Mouse (Mus musculus): ENCODE results near the gene Erich6b. TPM values are rescaled to one million over a fixed set of nuclear protein-coding genes. Genes with fewer than 3 reads are reported as not detected.

Gene Erich6b
- total and polyA plus RNA-seq, 3 experiments, result not detected

DNA sequence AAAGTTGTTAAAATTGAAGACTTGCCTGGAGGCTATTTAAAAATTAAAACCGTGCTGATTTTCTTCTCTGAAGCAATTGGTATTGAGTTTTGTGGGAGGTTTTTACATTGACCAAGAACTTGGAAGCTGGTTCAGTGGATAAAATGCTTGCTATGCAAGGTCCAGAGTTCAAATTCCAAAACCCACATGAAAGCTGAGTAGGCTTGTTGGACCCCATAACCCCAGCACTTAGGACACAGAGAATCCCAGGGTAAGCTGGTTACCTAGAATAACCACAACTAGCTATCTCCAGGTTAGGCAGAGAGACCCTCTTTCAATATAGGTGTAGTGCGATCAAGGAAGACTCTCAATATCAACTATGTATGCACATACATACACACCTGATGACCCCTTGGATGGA is 32.9 kb upstream of the Erich6b start:
- Histone ChIP-seq H3K27me3 (replicated peaks) (no peaks in the 10 kb centered on the region), H3K4me2 (ENCODE audit: insufficient read depth, low read depth, poor library complexity, severe bottlenecking) (no peak overlapping the region), H3K9ac (ENCODE audit: insufficient read depth, low read depth) (no peak overlapping the region), H3K36me3 (replicated peaks in 1 of 2; ENCODE audit: control insufficient read depth in 1 of 2, insufficient read depth in 1 of 2, low read length in 1 of 2) (no peaks in the 10 kb centered on the region), H3K4me1 (ENCODE audit: control insufficient read depth in 1 of 2, insufficient read depth in 2 of 2) (peaks cover 4 to 11% of the 10 kb centered on the region in 2 experiments; a peak in 3 of 4 replicates), H3K4me3 (replicated peaks in 1 of 3; ENCODE audit: low read depth in 2 of 3, low read length in 2 of 3, poor library complexity in 1 of 3) (no peak overlapping the region), H3K27ac (ENCODE audit: insufficient read depth, low read depth) (no peak overlapping the region), H3K79me2 (replicated peaks; ENCODE audit: control insufficient read depth, extremely low read depth, insufficient read depth, poor library complexity, severe bottlenecking) (no peaks in the 10 kb centered on the region), H3K9me3 (replicated peaks; ENCODE audit: low read length) (no peaks in the 10 kb centered on the region)
- no peak for DNase-seq (ENCODE audit: extremely low read depth)
- TF ChIP-seq ETS1 (conservative IDR thresholded peaks at IDR 0.05; ENCODE audit: low read depth, low read length), result no peak
- no peak for TF ChIP-seq JUND (conservative IDR thresholded peaks at IDR 0.05; ENCODE audit: low read depth, low read length)
- no peak for TF ChIP-seq SMC3 (IDR thresholded peaks at IDR 0.05; ENCODE audit: low read depth, low read length)
- TF ChIP-seq MXI1 (IDR thresholded peaks at IDR 0.05; ENCODE audit: low read depth, low read length), result no peak
- no peak for TF ChIP-seq IRF4 (IDR thresholded peaks at IDR 0.05; ENCODE audit: low read depth, low read length)
- TF ChIP-seq RAD21 (IDR thresholded peaks at IDR 0.05; ENCODE audit: low read depth, low read length), result no peak
- TF ChIP-seq EP300 (IDR thresholded peaks at IDR 0.05; ENCODE audit: low read length), result no peak
- TF ChIP-seq JUN (IDR thresholded peaks at IDR 0.05; ENCODE audit: insufficient read depth, low read depth, low read length), result no peak
- TF ChIP-seq ZMIZ1 (IDR thresholded peaks at IDR 0.05; ENCODE audit: low read depth, low read length), result no peak
- no peak for TF ChIP-seq NELFE (IDR thresholded peaks at IDR 0.05; ENCODE audit: low read depth, low read length)
- TF ChIP-seq PAX5 (IDR thresholded peaks at IDR 0.05; ENCODE audit: low read length), result no peak
- no peak for TF ChIP-seq ZNF384 (IDR thresholded peaks at IDR 0.05; ENCODE audit: low read depth, low read length)
- TF ChIP-seq NRF1 (IDR thresholded peaks at IDR 0.05; ENCODE audit: low read depth, low read length), result no peak
- TF ChIP-seq POLR2A (IDR thresholded peaks at IDR 0.05; ENCODE audit: low read depth, low read length), result no peak
- no peak for TF ChIP-seq CHD2 (IDR thresholded peaks at IDR 0.05; ENCODE audit: low read length)
- no peak for TF ChIP-seq ZC3H11A (IDR thresholded peaks at IDR 0.05; ENCODE audit: low read depth, low read length)
- dilution Hi-C loops (cut with MboI; ENCODE audit: extremely low pct_ligation_motif_present, extremely low pct_unique_long_range_greater_than_20kb, low sequenced_read_pairs) (no loop called here), in situ Hi-C loops (cut with MboI; ENCODE audit: low pct_ligation_motif_present, low pct_unique_long_range_greater_than_20kb, low sequenced_read_pairs) (no loop called here)

DNA sequence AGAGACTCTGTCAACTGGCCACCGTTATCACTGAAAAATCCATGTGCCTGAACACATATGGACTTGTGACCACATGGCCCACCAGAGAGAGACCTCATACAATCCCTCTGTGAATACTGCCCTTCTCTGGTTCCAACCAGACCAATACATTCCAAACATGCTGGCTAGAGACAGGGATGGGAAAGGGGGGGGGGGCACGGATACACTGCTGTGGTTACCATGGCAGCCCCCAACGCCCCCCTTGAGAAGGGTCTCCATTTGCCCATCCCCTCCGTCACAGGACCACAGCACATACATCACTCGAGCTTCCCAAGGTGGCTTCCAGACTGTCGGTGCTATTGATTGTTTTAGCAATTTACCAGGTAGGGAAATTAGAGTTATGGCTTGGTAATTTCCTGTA is 25.7 kb upstream of the Erich6b start:
- H3K9ac ChIP-seq (ENCODE audit: insufficient read depth, low read depth), result no peak overlapping the region

More for the DNA sequence above, 25.7 kb upstream of the Erich6b start:
- dilution Hi-C loops (cut with MboI; ENCODE audit: extremely low pct_ligation_motif_present, extremely low pct_unique_long_range_greater_than_20kb, low sequenced_read_pairs), result no loop called here
- Histone ChIP-seq H3K79me2 (replicated peaks; ENCODE audit: control insufficient read depth, extremely low read depth, insufficient read depth, poor library complexity, severe bottlenecking) (no peaks in the 10 kb centered on the region), H3K9me3 (replicated peaks; ENCODE audit: low read length) (no peaks in the 10 kb centered on the region), H3K4me3 (replicated peaks in 1 of 3; ENCODE audit: low read depth in 2 of 3, low read length in 2 of 3, poor library complexity in 1 of 3) (no peak overlapping the region), H3K27me3 (replicated peaks) (peaks cover 1% of the 10 kb centered on the region), H3K4me1 (ENCODE audit: control insufficient read depth in 1 of 2, insufficient read depth in 2 of 2) (peaks cover 0 to 8% of the 10 kb centered on the region in 2 experiments; a peak in 1 of 4 replicates), H3K4me2 (ENCODE audit: insufficient read depth, low read depth, poor library complexity, severe bottlenecking) (no peak overlapping the region), H3K36me3 (replicated peaks in 1 of 2; ENCODE audit: control insufficient read depth in 1 of 2, insufficient read depth in 1 of 2, low read length in 1 of 2) (no peaks in the 10 kb centered on the region), H3K27ac (ENCODE audit: insufficient read depth, low read depth) (no peak overlapping the region)
- in situ Hi-C loops (cut with MboI; ENCODE audit: low pct_ligation_motif_present, low pct_unique_long_range_greater_than_20kb, low sequenced_read_pairs), result no loop called here
- no peak for DNase-seq (ENCODE audit: extremely low read depth)
- TF ChIP-seq HCFC1 (IDR thresholded peaks at IDR 0.05; ENCODE audit: low read depth, low read length), result no peak
- TF ChIP-seq NELFE (IDR thresholded peaks at IDR 0.05; ENCODE audit: low read depth, low read length), result no peak
- no peak for TF ChIP-seq MAX (IDR thresholded peaks at IDR 0.05; ENCODE audit: low read length)
- TF ChIP-seq BHLHE40 (IDR thresholded peaks at IDR 0.05; ENCODE audit: low read depth, low read length), result no peak
- TF ChIP-seq ETS1 (conservative IDR thresholded peaks at IDR 0.05; ENCODE audit: low read depth, low read length), result no peak
- no peak for TF ChIP-seq TBP (conservative IDR thresholded peaks at IDR 0.05; ENCODE audit: low read depth, low read length)
- no peak for TF ChIP-seq POLR2A (IDR thresholded peaks at IDR 0.05; ENCODE audit: low read depth, low read length)
- no peak for TF ChIP-seq MAZ (IDR thresholded peaks at IDR 0.05; ENCODE audit: low read depth, low read length)
- no peak for TF ChIP-seq SMC3 (IDR thresholded peaks at IDR 0.05; ENCODE audit: low read depth, low read length)
- no peak for TF ChIP-seq KAT2A (IDR thresholded peaks at IDR 0.05; ENCODE audit: insufficient replicate concordance, low read length)
